Mouse (Mus musculus) midbrain, embryonic 10.5 days (tissue): ENCODE data around the gene Macrod1. TPM values are rescaled to one million over a fixed set of nuclear protein-coding genes. Genes with fewer than 3 reads are reported as not detected.

ENCODE experiments used
- DNase-seq: peaks from one replicate; pipeline ENCODE4 v3.0.0-alpha.2; 2017; ENCODE audit warnings: low spot score
- H3K27ac ChIP-seq: fragments of 300-500 bp; sonication (generic); replicated peaks from 2 replicates; pipeline ENCODE4 v1.5.1; 2016; ENCODE audit warnings: mild to moderate bottlenecking
- H3K27me3 ChIP-seq: fragments of 300-500 bp; sonication (generic); 2 replicates; pipeline ENCODE4 v1.6.1; 2016; ENCODE audit warnings: low read depth, mild to moderate bottlenecking; ENCODE audit not compliant: poor library complexity, severe bottlenecking
- H3K36me3 ChIP-seq: fragments of 300-500 bp; sonication (generic); 2 replicates; pipeline ENCODE4 v1.6.1; 2016; ENCODE audit warnings: mild to moderate bottlenecking, moderate library complexity
- H3K4me1 ChIP-seq: fragments of 300-500 bp; sonication (generic); 2 replicates; pipeline ENCODE4 v1.6.1; 2016
- H3K4me3 ChIP-seq: fragments of 300-500 bp; sonication (generic); 2 replicates; pipeline ENCODE4 v1.5.1; 2016; ENCODE audit warnings: mild to moderate bottlenecking, moderate library complexity
- H3K9me3 ChIP-seq: fragments of 300-500 bp; sonication (generic); replicated peaks from 2 replicates; pipeline ENCODE4 v1.6.1; 2016; ENCODE audit warnings: mild to moderate bottlenecking
- WGBS: fragments of 180-500 bp; shearing (Covaris S2); methylation state at CpG from one replicate; pipeline ENCODE4 v1.1.7; 2016; 5-methylcytosine and 5-hydroxymethylcytosine counted together
- polyA plus RNA-seq: library from polyadenylated mRNA; unstranded; fragments of >200 nt; fragmentation: Nextera tagmentation; extraction: Ambion mirVana; gene quantifications from 2 replicates; pipeline ENCODE4 v1.2.1, GENCODE M21; 2016

Macrod1 gene
- polyA plus RNA-seq, 1 experiment from 2014 or later = 2.2 TPM

- no peak overlapping the region for H3K4me3 ChIP-seq
- 38% methylated on average over 10 of the region's 10 CpGs for whole genome bisulfite sequencing
- no peaks in the 10 kb centered on the region for H3K9me3 ChIP-seq
- peaks cover 86% of the 10 kb centered on the region for H3K4me1 ChIP-seq
- H3K27me3 ChIP-seq = peaks cover 87% of the 10 kb centered on the region
- peak overlapping the region; percentile 81 for H3K27ac ChIP-seq
- peaks cover 16% of the 10 kb centered on the region for H3K36me3 ChIP-seq
- no peak for DNase-seq
Measured at GRCm38 (mm10) chr19:7091448-7092050, 34.9 kb downstream of the Macrod1 start.

GRCm38 (mm10) chr19:7092756-7093155, 36.1 kb downstream of the Macrod1 start:
- DNase-seq = no peak
- H3K4me3 ChIP-seq = no peak overlapping the region
- 91% methylated on average over 5 of the region's 5 CpGs for WGBS
- H3K4me1 ChIP-seq = peaks cover 80% of the 10 kb centered on the region
- peaks cover 19% of the 10 kb centered on the region for H3K36me3 ChIP-seq
- H3K27ac ChIP-seq = peak overlapping the region; percentile 81
- no peaks in the 10 kb centered on the region for H3K9me3 ChIP-seq
- H3K27me3 ChIP-seq = peaks cover 87% of the 10 kb centered on the region

DNA sequence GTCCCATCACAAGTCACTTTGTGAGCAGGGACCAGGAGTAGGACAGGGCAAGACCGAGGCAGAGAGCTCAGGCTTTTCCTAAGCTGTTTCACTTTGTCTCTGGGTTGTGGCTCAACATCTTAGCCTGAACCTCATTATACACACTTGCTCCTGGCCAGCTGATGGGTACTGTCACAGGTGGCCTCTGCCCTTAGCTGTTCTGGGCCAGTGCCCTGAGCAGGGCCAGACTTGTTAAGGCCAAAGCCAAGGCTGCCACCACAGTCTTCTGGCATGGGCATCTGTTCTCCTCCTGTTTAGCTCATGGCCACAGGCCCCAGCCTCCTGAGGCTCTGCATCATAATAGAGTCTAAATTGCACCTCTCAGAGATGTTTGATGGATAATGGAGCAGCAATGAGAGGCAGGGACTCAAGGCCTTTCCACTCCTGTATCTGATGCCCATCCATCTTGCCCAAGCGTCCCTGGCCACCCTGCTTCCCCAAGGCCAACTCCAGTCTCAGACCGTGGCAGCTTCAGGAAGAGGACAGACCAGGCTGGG, 43.1 kb downstream of the Macrod1 start:
- H3K27ac ChIP-seq = peak overlapping the region; percentile 47; the same call in 1 of the 2 replicates
- H3K4me1 ChIP-seq = peaks cover 73% of the 10 kb centered on the region

DNA sequence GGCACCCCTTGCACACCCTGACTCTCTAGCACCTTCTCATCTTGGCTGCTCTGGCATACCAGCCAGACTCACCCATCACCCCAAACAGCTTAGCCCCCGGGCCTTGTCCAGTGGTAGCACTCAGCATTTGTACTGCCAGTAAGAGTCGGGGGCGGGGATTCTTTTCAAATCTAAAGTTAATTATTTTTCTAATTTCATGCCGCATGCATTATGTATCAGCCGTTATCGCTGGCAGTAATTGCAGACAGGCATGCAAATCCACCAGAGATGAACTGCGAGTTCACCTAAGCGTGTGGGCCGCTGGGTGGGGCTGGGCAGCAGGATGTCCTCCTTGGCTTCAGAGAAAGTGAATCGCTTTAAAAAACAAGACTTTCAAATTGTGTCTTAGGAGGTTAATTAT, 45.4 kb downstream of the Macrod1 start:
- Histone ChIP-seq H3K4me3 (no peak overlapping the region), H3K27me3 (peaks cover 83% of the 10 kb centered on the region), H3K27ac (no peak overlapping the region), H3K4me1 (peaks cover 87% of the 10 kb centered on the region), H3K36me3 (no peaks in the 10 kb centered on the region), H3K9me3 (no peaks in the 10 kb centered on the region)
- 93% methylated on average over 10 of the region's 10 CpGs for WGBS
- no peak for DNase-seq

More for the DNA sequence above, 43.1 kb downstream of the Macrod1 start:
- Histone ChIP-seq H3K9me3 (no peaks in the 10 kb centered on the region), H3K27me3 (peaks cover 85% of the 10 kb centered on the region), H3K36me3 (peaks cover 19% of the 10 kb centered on the region), H3K4me3 (no peak overlapping the region)
- no peak for DNase-seq
- 83% methylated on average over 3 of the region's 3 CpGs for WGBS

- no peak for DNase-seq
- H3K27ac ChIP-seq = peak overlapping the region; percentile 81
- H3K9me3 ChIP-seq = no peaks in the 10 kb centered on the region
- 73% methylated on average over 4 of the region's 4 CpGs for WGBS
- no peaks in the 10 kb centered on the region for H3K36me3 ChIP-seq
- peaks cover 91% of the 10 kb centered on the region for H3K4me1 ChIP-seq
- peaks cover 83% of the 10 kb centered on the region for H3K27me3 ChIP-seq
- H3K4me3 ChIP-seq = peak overlapping the region; percentile 35
Measured at GRCm38 (mm10) chr19:7103349-7103992, 46.9 kb downstream of the Macrod1 start.

GRCm38 (mm10) chr19:7103993-7104401, 47.4 kb downstream of the Macrod1 start:
- H3K4me1 ChIP-seq = peaks cover 91% of the 10 kb centered on the region
- H3K27me3 ChIP-seq = peaks cover 83% of the 10 kb centered on the region
- 18% methylated on average over 19 of the region's 19 CpGs for WGBS
- no peaks in the 10 kb centered on the region for H3K36me3 ChIP-seq
- peak overlapping the region; percentile 35 for H3K4me3 ChIP-seq
- no peaks in the 10 kb centered on the region for H3K9me3 ChIP-seq
- DNase-seq = peak; percentile 71
- H3K27ac ChIP-seq = peak overlapping the region; percentile 81

DNA sequence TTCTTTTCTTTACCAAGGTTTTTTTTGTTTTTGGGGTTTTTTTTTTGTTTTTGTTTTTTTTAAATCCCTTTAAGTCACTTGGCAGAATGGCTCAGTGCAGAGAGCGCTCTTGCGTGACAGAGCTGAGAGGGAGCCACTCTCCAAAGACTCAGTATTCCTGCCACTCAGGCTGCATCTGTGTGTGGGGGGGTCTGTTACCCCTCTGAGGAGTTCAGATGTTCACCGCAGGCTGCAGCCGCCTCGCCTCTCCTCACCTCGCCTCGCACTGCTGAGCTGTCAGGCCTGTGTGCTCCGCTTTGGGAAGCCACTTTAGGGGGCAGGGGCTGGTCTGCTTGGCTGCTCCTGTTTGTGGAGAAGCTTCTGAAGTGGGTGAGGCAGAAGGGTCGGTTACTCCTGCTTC, 48.9 kb downstream of the Macrod1 start, which contains the start of gene Flrt1:
TSS of gene Flrt1 (minus strand) at position 186 of the 400 bp plus-strand sequence.
- Histone ChIP-seq H3K9me3 (no peaks in the 10 kb centered on the region), H3K4me1 (peaks cover 94% of the 10 kb centered on the region), H3K36me3 (no peaks in the 10 kb centered on the region), H3K4me3 (peak within 1 kb of the TSS; percentile 35), H3K27ac (peak within 1 kb of the TSS; percentile 81), H3K27me3 (peaks cover 84% of the 10 kb centered on the region)
- peak; percentile 47 for DNase-seq
- 17% methylated on average over 9 of the region's 9 CpGs for WGBS

GRCm38 (mm10) chr19:7106566-7106965, 50.0 kb downstream of the Macrod1 start:
- H3K36me3 ChIP-seq = no peaks in the 10 kb centered on the region
- peaks cover 99% of the 10 kb centered on the region for H3K4me1 ChIP-seq
- H3K27me3 ChIP-seq = peaks cover 86% of the 10 kb centered on the region
- no peaks in the 10 kb centered on the region for H3K9me3 ChIP-seq
- DNase-seq = no peak
- WGBS = 86% methylated on average over 2 of the region's 2 CpGs
- H3K27ac ChIP-seq = peak overlapping the region; percentile 81; the same call in 1 of the 2 replicates
- H3K4me3 ChIP-seq = no peak overlapping the region

DNA sequence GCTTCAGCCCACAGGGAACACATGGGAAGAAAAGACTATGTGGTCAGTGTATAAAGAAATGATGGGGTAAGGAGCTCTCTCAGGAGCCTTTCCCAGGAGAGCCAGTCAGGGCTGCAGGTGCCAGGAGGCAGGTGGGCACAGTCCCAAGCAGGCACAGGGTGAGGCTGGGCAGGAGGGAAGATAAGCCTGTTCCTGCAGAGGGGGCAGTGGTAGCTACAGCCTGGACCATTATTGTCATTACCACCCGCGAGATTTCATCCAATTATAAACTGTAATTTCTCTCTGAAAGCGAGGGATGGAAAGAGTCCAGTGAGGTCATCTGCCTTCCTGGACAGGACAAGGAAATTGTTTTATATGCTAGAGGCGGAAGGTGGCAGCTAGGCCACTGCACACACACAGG, 50.6 kb downstream of the Macrod1 start:
- Histone ChIP-seq H3K9me3 (no peaks in the 10 kb centered on the region), H3K4me3 (no peak overlapping the region), H3K4me1 (peaks cover 99% of the 10 kb centered on the region), H3K27ac (0 out of 2 replicates have a peak overlapping the region, but pooled peaks have one; percentile 81), H3K27me3 (peaks cover 88% of the 10 kb centered on the region), H3K36me3 (no peaks in the 10 kb centered on the region)
- WGBS = 89% methylated on average over 4 of the region's 4 CpGs
- no peak for DNase-seq

GRCm38 (mm10) chr19:7108114-7108905, 51.7 kb downstream of the Macrod1 start:
- Histone ChIP-seq H3K4me1 (peaks cover 99% of the 10 kb centered on the region), H3K36me3 (no peaks in the 10 kb centered on the region), H3K27me3 (peaks cover 82% of the 10 kb centered on the region), H3K27ac (peak overlapping the region; percentile 77), H3K4me3 (no peak overlapping the region), H3K9me3 (no peaks in the 10 kb centered on the region)
- DNase-seq = peak; percentile 56
- 52% methylated on average over 6 of the region's 6 CpGs for whole genome bisulfite sequencing

DNA sequence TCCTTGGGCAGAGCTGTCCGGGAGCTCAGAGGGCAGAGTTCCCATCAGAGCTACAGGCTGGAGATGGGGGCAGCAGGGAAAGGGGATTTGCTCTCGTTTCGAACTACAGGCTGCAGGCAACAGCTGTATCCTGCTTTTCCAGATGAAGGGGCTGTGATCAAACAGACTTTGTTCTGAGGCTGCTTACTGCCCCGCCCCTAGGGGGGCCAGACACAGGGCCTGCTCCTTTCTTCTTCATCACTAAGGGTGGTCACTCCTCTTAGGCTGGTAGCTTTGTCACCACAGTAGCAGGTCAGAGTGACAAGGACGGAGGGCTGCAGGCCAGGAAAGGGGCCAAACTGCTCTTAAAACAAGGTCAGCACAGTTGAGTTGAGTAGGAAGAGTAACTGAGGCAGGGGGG, 53.5 kb downstream of the Macrod1 start:
- Histone ChIP-seq H3K27me3 (peaks cover 89% of the 10 kb centered on the region), H3K27ac (peak overlapping the region; percentile 77), H3K4me3 (peak overlapping the region; percentile 14; the same call in 1 of the 2 replicates), H3K9me3 (no peaks in the 10 kb centered on the region), H3K4me1 (peaks cover 99% of the 10 kb centered on the region), H3K36me3 (no peaks in the 10 kb centered on the region)
- WGBS = 3% methylated on average over 5 of the region's 5 CpGs
- peak; percentile 67 for DNase-seq

DNA sequence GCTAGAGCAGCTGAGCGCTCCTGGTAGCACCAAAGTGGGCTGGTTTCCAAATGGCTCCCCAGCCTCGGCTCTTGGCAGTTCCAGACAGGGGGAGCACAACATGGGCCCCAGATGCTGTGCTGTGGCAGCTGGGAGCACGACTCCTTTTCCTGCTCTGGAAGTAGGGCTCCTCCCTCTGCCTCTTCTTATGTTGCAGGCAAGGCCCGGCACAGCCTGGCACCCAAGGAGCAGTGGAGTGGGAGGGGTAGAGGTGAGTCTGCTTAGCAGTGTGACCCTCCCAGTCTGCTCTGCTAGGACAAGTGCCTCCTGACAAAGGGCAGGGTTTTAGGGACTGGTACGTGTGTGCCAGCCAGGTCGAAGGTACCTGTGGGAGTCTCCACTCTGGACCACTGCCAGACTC, 54.3 kb downstream of the Macrod1 start:
- Histone ChIP-seq H3K36me3 (no peaks in the 10 kb centered on the region), H3K4me3 (no peak overlapping the region), H3K4me1 (peaks cover 98% of the 10 kb centered on the region), H3K27me3 (peaks cover 89% of the 10 kb centered on the region), H3K27ac (peak overlapping the region; percentile 77), H3K9me3 (no peaks in the 10 kb centered on the region)
- no peak for DNase-seq
- 42% methylated on average over 6 of the region's 6 CpGs for WGBS
